Mouse (Mus musculus): ENCODE results near the gene Sox21. TPM values are rescaled to one million over a fixed set of nuclear protein-coding genes. Genes with fewer than 3 reads are reported as not detected.

The Sox21 gene
- polyA plus RNA-seq, 1 experiment, result 0.24 TPM

DNA sequence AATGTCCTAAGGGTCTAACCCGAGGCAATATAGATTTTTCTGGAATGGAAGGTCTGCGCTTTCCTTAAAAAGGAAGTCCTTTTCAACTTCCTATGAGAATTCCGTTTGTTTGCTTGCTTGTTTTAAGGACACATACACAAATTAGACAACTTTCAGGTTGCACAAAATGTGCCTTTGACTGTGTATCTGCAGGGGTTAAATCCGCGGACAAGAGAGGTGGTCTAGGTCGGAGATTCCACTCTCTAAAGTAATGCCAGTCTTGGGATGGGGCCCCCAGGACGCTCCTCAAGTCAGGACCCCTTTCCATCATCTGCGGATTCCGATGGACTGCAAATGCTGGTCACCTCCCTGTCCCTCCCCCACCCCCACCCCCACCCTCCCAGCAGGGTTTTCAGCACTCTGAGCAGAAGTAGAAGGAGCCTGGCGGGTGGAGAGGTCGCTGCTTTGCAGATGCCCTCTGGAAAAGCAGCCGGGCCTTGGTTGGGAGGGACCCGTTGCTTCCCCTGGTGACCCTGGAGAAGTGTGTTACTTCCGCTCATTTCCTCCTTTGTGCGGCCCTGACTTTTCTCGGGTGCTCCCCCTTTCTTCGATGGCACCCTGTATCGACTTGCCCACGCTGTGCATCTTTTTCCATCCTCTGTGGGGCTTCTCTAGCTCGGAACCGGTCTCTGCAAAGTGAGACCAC is 10.2 kb downstream of the Sox21 start:
- 4% methylated on average over 21 of the region's 21 CpGs for WGBS
- no peak for DNase-seq (ENCODE audit: low read depth, low spot score)

DNA sequence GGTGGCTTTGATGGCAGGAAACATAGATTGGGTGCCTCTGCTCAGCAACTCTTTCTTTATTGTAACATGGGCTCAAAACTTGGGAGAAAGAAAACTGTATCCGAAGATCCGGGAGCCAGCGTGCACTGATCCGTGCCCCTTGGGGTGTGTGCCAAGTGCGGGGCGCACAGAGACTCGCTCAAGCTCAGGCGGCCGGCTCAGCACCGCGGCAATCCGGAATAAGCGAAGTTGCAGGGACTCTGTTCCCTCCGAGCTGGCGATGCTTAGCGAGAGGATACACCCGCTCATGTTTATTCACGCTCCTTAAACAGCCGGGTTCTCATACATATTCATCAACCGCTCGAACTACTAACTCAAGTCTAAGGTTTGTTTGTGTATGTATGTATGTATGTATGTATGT is 10.9 kb downstream of the Sox21 start:
- DNase-seq (ENCODE audit: low read depth, low spot score), result no peak
- WGBS, result 2% methylated on average over 21 of the region's 21 CpGs

DNA sequence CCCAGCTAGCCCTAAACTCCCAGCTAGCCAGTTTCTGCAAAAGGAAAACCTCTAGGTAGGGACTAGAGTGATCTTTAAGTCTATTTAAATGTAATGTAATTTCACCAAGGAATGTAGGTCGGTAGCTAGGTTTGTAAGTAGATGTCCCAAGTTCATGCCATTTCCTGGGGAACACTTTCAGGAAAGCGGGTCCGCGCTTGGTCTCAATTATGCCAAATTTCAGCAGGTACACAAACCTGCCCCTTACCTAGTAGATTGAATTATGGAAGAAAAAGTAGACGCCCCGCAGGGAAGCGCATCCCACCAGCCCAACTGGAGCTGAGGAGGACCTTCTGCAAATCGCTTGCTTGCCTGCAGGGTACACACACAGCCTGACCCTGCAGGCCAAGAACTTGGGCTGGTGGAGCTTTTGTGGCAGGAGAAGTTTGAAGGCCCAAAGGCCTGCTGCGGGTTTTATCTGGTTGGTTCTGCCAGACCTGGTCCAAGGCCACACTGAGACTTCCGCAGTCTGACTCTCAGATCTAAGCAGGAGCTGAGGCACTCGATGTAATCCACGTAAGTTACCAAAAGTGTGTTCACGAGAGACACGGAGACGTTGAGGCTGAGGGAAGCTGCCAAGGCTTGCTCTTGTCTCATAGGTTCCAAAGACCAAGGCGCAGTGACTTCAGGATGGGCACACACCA is 11.6 kb downstream of the Sox21 start:
- no peak for DNase-seq (ENCODE audit: low read depth, low spot score)
- 43% methylated on average over 16 of the region's 16 CpGs for WGBS

DNA sequence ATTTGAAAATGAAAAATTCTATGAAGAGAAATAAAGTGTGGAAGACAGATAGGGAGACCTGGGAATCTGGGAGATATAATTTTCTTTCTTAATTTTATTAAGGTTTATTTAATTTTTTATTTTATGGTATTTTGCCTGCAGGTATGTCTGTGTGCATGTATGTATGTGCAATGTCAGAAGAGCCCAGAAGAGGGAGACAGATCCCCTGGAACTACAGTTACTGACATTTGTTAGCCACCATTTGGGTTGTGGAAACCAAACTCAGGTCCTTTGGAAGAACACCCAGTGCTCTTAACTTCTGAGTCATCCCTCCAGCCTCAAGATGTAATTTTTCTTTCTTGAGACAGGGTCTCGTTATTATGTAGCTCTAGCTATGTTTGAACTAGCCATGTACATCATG is 15.9 kb downstream of the Sox21 start:
- no peak for DNase-seq (ENCODE audit: low read depth, low spot score)
- 83% methylated on average over 1 of the region's 1 CpGs for WGBS

DNA sequence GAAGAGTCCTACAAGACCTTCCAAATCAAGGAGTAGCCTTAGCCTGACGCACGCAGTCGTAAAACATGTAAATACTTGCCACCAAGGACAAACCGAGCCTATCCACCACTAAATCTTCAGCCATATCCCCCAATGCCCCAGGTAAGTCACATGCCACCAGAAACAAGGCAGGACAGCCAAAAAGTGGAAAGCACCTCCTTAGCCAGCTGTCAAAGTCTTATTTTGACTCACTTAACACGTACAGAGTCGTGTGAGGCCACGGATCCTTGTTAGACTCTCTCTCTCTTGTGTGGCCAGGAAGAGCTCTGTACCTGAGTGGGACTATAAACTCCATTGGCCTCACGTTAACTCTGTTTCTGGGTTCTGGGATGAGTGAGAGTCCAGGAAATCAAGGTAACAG is 20.0 kb downstream of the Sox21 start:
- 70% methylated on average over 8 of the region's 8 CpGs for WGBS
- no peak for DNase-seq (ENCODE audit: low read depth, low spot score)

DNA sequence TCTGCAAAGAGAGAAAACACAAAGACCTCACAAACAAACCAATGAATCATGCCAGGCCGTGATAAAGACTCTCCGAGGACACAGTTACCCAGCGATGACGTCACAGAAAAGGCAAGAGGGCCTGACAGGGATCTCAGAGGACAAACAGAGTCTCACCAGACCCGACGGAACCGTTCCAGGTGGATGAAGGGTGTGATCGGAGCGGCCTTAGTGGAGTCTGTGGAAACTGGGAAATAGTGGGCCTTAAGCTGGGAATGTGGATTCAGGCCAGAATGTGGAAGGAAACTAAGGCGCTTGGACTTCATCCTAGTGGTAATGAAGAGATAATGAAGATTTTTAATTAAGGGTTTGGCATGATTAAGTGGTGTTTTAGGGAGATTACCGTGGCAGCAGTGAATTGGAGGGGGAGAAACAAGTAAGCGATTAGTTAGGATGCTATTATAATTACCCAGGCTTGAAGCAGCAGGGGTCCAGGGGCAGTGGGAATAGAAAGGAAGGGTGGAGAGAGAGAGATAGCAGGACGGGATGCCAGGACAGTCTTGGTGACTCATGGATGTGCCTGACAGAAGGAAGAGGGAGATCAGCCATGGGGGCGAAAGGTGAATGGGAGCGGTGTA is 24.5 kb downstream of the Sox21 start:
- 76% methylated on average over 15 of the region's 15 CpGs for WGBS
- DNase-seq (ENCODE audit: low read depth, low spot score), result no peak

DNA sequence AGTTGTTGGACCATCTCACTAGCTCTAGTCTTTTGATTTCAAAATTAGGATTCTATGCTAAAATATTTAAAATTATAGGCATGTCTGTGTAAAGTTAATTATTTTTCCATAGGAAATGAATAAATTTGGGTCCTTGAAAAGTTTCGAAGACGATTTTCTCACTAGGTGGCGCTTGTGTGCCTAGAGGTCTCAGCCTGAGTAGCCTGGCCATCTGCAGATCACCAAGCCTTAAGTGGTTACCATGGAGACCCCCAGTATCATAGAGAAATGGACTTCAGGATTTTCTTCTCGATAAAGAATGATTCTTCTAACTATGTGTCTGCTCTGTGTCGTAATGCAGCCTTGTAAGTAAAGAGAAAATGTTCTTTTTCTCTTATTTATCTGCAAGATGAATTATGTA is 27.2 kb downstream of the Sox21 start:
- 17% methylated on average over 5 of the region's 5 CpGs for WGBS
- no peak for DNase-seq (ENCODE audit: low read depth, low spot score)

DNA sequence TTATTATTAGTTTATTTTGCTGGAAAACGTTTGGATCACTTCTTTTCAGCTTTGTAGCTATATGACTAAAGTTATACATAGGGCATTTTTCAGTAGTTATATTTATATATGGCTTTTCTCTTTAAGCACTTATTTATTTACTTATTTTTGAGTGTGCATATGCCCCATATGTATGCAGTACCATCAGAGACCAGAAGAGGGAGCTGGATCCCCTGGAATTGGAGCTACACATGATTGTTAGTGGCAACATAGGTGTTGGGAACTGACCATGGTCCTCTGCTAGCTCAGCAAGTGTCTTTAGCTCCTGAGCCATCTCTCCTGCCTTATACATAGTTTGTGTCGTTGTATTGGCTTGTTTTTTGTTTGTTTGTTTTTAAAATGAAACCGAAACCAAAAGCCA is 29.5 kb downstream of the Sox21 start:
- DNase-seq (ENCODE audit: low read depth, low spot score), result no peak
- WGBS, result 84% methylated on average over 3 of the region's 3 CpGs

DNA sequence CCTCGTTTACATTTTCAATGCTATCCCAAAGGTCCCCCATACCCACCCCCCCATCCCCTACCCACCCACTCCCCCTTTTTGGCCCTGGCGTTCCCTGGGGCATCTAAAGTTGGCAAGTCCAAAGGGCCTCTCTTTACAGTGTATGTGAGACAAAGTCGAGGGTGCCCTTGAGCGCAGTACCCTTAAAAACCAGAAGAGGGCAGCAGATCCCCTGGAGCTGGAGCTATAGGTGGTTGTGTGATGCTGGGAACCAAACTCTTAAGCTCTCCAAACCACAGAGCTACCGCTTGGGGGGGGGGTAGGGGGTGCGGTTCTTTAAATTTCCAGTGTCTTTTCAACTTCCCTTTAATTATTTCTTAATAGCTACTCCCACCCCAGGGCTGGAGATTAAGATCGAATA is 33.8 kb downstream of the Sox21 start:
- 77% methylated on average over 7 of the region's 7 CpGs for WGBS

DNA sequence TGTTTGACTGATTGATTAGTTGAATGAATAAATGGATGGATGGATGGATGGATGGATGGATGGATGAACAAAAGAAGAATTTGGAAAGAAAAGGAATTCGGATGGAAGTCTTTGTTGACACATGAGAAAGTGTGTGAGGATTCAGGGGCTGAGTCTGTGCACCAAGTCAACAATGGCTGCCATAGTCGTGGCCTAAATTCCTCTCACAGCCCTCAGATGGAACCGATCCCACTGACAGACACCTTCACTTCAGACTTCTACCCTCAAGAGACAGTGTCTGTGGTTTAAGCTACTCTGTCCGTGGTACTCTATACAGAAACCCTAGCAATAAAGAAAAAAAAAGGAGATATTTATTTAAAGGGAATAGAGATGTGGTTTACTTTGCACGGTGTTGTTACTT is 34.8 kb downstream of the Sox21 start:
- WGBS, result 73% methylated on average over 5 of the region's 5 CpGs
- DNase-seq (ENCODE audit: low read depth, low spot score), result no peak

More for the DNA sequence above, 33.8 kb downstream of the Sox21 start:
- no peak for DNase-seq (ENCODE audit: low read depth, low spot score)

DNA sequence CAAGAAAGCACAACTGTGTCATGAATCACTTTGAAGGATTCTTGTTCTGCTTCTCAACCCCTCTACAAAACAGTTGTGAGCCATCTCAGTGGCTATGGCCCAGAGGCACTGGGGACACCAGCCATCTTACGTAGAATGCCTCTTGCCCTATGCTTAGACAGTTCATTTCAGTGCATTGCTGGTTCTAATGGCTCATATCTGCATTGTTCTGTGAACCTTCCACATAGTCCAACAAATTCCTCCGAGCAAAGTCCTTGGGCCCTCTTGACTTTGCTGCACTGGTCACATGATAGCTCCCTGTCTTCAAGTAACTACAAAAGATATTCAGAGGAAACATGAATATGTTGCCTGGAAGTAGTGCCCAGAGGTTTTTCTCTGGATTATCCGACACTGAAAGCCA is 36.1 kb downstream of the Sox21 start:
- 89% methylated on average over 3 of the region's 3 CpGs for WGBS
- no peak for DNase-seq (ENCODE audit: low read depth, low spot score)

DNA sequence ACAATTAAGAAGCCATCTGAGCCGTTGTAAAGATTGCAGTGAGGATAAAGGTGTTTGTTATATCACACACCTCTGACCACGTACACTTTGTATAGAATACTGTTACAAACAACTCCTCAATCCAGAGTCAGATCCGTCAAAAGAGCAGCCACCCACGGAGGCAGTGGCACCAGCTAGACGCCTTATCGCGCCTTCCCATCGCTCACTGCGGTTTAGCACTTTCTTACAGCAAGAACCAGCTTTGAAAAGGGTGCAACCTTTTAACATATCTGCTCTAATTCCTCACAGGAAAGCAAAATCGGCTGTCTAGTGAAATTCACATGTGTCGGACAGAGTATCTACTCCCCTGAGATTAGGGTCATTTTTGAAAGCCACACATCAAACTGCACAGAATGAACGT is 39.8 kb downstream of the Sox21 start:
- DNase-seq (ENCODE audit: low read depth, low spot score), result no peak
- WGBS, result 73% methylated on average over 12 of the region's 12 CpGs

DNA sequence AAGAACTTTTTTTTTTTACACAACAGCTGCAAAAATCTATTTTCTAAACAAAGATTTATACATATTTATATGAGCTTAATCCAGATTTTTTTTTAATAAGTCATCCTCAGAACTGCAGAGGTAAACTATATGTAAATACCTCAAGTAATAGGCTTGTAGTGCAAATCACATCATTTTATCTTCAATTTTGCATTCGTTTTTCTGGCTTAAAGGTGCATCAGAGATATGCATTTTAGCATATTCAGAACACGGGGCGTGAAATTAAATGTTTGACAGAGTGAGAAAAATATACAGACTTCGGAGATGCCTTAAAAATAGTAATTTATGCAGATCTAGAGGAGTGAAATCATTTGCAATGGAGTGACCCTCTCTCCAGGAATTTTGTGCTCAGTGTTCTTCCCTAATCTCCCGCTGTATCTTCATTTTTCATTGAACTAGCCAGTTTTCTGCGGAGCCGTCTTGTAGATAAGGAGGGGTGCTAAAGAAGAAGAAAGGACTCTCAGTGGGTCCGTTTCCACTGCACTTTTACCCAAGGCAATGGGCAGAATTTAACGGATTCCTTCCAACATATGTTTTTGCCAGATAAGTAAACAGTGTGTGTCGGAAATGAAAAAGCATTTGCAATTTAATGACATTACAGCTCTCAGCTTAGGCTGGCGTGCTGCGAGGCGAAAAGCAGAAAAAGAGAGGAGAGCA is 42.5 kb downstream of the Sox21 start:
- WGBS, result 54% methylated on average over 13 of the region's 13 CpGs

DNA sequence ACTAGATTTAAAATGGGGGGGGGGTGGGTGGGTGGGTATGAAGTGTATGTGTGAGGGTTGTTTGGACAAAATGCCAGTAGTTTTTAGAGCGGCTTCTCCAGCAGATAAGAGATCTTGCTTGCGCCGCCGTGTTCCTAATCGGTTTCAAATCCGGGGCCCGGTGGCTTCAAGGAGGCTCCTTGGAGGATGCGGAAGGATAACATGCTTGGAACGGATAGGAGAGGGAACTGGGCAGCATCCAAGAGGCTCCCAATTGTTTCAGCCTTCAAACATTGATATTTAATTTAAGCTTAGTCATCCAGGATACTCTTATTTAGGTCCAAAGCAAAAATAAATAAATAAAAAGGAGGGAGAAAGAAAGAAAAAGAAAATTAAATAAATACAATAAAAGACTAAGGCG is 43.2 kb downstream of the Sox21 start:
- 67% methylated on average over 10 of the region's 10 CpGs for WGBS
- DNase-seq (ENCODE audit: low read depth, low spot score), result no peak

More for the DNA sequence above, 42.5 kb downstream of the Sox21 start:
- DNase-seq (ENCODE audit: low read depth, low spot score), result no peak

DNA sequence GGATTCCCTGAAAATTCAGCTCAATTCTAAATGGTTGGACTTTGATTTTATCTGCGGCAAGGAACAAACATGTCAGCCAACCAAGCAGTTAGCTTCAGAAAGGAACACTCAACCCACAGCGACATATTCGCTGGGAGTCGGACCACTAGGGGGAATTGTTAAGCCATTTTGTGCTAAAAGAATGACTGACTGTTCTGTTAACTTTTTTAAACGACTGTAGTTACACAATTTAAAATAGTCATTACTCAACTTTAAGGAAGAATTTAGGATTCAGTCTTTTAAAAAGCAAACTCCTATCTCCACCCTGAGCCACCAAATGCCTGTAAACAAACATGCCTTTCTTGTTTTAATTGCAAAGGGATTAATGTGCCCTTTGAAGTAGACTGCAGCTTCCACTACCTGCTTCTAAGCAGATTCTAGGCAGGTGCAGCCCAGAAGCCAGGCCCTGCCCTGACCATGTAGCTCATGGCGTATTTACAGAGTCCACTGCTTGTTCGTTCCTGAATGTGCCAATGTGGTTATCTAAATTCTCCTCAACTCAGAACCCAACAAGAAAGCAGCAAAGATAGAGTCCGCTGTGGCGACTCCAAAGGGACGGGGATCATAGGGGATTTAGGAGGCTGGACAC is 43.7 kb downstream of the Sox21 start:
- DNase-seq (ENCODE audit: low read depth, low spot score), result no peak
- 67% methylated on average over 10 of the region's 10 CpGs for WGBS

DNA sequence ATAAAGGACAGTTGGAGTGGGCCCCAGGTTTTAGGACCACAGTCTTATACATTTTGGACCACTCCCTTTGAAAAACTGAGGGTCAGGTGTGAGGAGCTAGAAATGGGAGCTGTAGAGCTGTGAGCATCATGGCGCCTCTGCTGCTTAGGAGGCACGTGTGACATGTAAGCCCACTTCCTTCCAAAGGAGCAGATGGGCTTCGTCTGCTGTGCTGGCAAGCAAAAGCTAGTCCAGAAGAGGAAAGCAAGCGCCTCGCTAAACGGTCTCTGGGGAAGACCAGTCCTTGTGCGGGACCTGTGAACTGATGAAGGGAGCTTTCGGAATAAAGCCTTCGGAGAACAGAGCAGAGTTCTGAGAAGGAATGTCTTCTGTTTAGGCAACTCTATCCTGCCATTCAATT is 45.4 kb downstream of the Sox21 start:
- no peak for DNase-seq (ENCODE audit: low read depth, low spot score)
- WGBS, result 77% methylated on average over 9 of the region's 9 CpGs

All from large intestine, adult 2 months (tissue).